Mouse (Mus musculus) limb, embryonic 13.5 days (tissue): ENCODE measurements around the gene Arf5. TPM values are rescaled to one million over a fixed set of nuclear protein-coding genes. Genes with fewer than 3 reads are reported as not detected.

Experiments used
- ATAC-seq: fragments of 200-750 bp; cut with Nextera tagmentation; 2 replicates; pipeline ENCODE4 v1.8.0; 2017; ENCODE audit warnings: low read depth, moderate number of reproducible peaks, moderate TSS enrichment; ENCODE audit not compliant: low FRiP score
- H3K27ac ChIP-seq: fragments of 300-500 bp; sonication (generic); 2 replicates; pipeline ENCODE4 v1.5.1; 2015; ENCODE audit warnings: inconsistent platforms, mild to moderate bottlenecking, moderate library complexity
- H3K27me3 ChIP-seq: fragments of 300-500 bp; sonication (generic); 2 replicates; pipeline ENCODE4 v1.6.1; 2015; ENCODE audit warnings: mild to moderate bottlenecking, inconsistent platforms
- H3K36me3 ChIP-seq: fragments of 300-500 bp; sonication (generic); 2 replicates; pipeline ENCODE4 v1.6.1; 2015; ENCODE audit warnings: inconsistent platforms, mild to moderate bottlenecking, moderate library complexity
- H3K4me1 ChIP-seq: fragments of 300-500 bp; sonication (generic); 2 replicates; pipeline ENCODE4 v1.6.1; 2015; ENCODE audit warnings: inconsistent platforms
- H3K4me2 ChIP-seq: fragments of 300-500 bp; sonication (generic); replicated peaks from 2 replicates; pipeline ENCODE4 v1.6.1; 2015; ENCODE audit warnings: inconsistent platforms, mild to moderate bottlenecking, moderate library complexity
- H3K4me3 ChIP-seq: fragments of 300-500 bp; sonication (generic); 2 replicates; pipeline ENCODE4 v1.5.1; 2015; ENCODE audit warnings: moderate library complexity, mild to moderate bottlenecking, inconsistent platforms
- H3K9ac ChIP-seq: fragments of 300-500 bp; sonication (generic); 2 replicates; pipeline ENCODE4 v1.6.1; 2015; ENCODE audit warnings: mild to moderate bottlenecking, inconsistent platforms
- H3K9me3 ChIP-seq: fragments of 300-500 bp; sonication (generic); 2 replicates; pipeline ENCODE4 v1.6.1; 2016; ENCODE audit warnings: inconsistent platforms
- WGBS: fragments of 180-500 bp; shearing (Covaris S2); methylation state at CpG from one replicate; pipeline ENCODE4 v1.1.7; 2015; 5-methylcytosine and 5-hydroxymethylcytosine counted together
- polyA plus RNA-seq: library from polyadenylated mRNA; unstranded; fragments of >200 nt; fragmentation: Nextera tagmentation; extraction: Ambion mirVana; gene quantifications from 2 replicates; pipeline ENCODE4 v1.2.1, GENCODE M21; 2015

The Arf5 gene
- polyA plus RNA-seq, 1 experiment from 2014 or later = 392 TPM

GRCm38 (mm10) chr6:28430795-28431537 lies 7.6 kb downstream of the Arf5 start:
- peaks cover 13% of the 10 kb centered on the region for H3K36me3 ChIP-seq
- ATAC-seq = no peak

GRCm38 (mm10) chr6:28431538-28431855 lies 8.1 kb downstream of the Arf5 start:
- Histone ChIP-seq H3K4me3 (no peak overlapping the region), H3K27me3 (no peaks in the 10 kb centered on the region), H3K9ac (no peak overlapping the region), H3K9me3 (no peaks in the 10 kb centered on the region), H3K27ac (no peak overlapping the region), H3K4me2 (no peak overlapping the region), H3K4me1 (no peaks in the 10 kb centered on the region), H3K36me3 (peaks cover 8% of the 10 kb centered on the region)
- WGBS = 80% methylated on average over 6 of the region's 6 CpGs
- no peak for ATAC-seq

More at GRCm38 (mm10) chr6:28430795-28431537, 7.6 kb downstream of the Arf5 start:
- Histone ChIP-seq H3K4me1 (peaks cover 2% of the 10 kb centered on the region; the same call in 1 of the 2 replicates), H3K4me2 (no peak overlapping the region), H3K9me3 (no peaks in the 10 kb centered on the region), H3K4me3 (no peak overlapping the region), H3K27ac (no peak overlapping the region), H3K9ac (no peak overlapping the region), H3K27me3 (no peaks in the 10 kb centered on the region)
- 75% methylated on average over 10 of the region's 10 CpGs for WGBS

- ATAC-seq = no peak
- H3K9me3 ChIP-seq = no peaks in the 10 kb centered on the region
- WGBS = 76% methylated on average over 7 of the region's 7 CpGs
- H3K36me3 ChIP-seq = no peaks in the 10 kb centered on the region
- H3K4me2 ChIP-seq = no peak overlapping the region
- H3K4me1 ChIP-seq = peaks cover 8% of the 10 kb centered on the region; the same call in 1 of the 2 replicates
- H3K4me3 ChIP-seq = no peak overlapping the region
- H3K27ac ChIP-seq = no peak overlapping the region
- H3K9ac ChIP-seq = no peak overlapping the region
- H3K27me3 ChIP-seq = peaks cover 44% of the 10 kb centered on the region
Measured at GRCm38 (mm10) chr6:28447937-28448336, 24.6 kb downstream of the Arf5 start.

GRCm38 (mm10) chr6:28449253-28449652 lies 25.9 kb downstream of the Arf5 start, which contains the start of gene Pax4:
Gene Pax4, minus strand, starts transcription at chr6:28449353.
- peaks cover 53% of the 10 kb centered on the region for H3K27me3 ChIP-seq
- WGBS = 94% methylated on average over 2 of the region's 2 CpGs
- H3K36me3 ChIP-seq = no peaks in the 10 kb centered on the region
- H3K27ac ChIP-seq = no peak within 1 kb of the TSS
- H3K4me3 ChIP-seq = no peak within 1 kb of the TSS
- H3K4me2 ChIP-seq = no peak within 1 kb of the TSS
- peaks cover 8% of the 10 kb centered on the region; the same call in 1 of the 2 replicates for H3K4me1 ChIP-seq
- H3K9ac ChIP-seq = no peak within 1 kb of the TSS
- no peaks in the 10 kb centered on the region for H3K9me3 ChIP-seq
- no peak for ATAC-seq

- H3K4me3 ChIP-seq = no peak overlapping the region
Measured at GRCm38 (mm10) chr6:28450481-28450880, 27.1 kb downstream of the Arf5 start.

GRCm38 (mm10) chr6:28450977-28451376 lies 27.6 kb downstream of the Arf5 start:
- Histone ChIP-seq H3K9me3 (no peaks in the 10 kb centered on the region), H3K4me2 (no peak overlapping the region), H3K27ac (no peak overlapping the region), H3K9ac (no peak overlapping the region), H3K4me3 (no peak overlapping the region), H3K36me3 (no peaks in the 10 kb centered on the region), H3K27me3 (peaks cover 54% of the 10 kb centered on the region), H3K4me1 (peaks cover 8% of the 10 kb centered on the region; the same call in 1 of the 2 replicates)
- under 1% methylated on average over 12 of the region's 12 CpGs for WGBS
- ATAC-seq = no peak

More at GRCm38 (mm10) chr6:28450481-28450880, 27.1 kb downstream of the Arf5 start:
- Histone ChIP-seq H3K4me1 (peaks cover 8% of the 10 kb centered on the region; the same call in 1 of the 2 replicates), H3K9ac (no peak overlapping the region), H3K36me3 (no peaks in the 10 kb centered on the region), H3K9me3 (no peaks in the 10 kb centered on the region), H3K27ac (no peak overlapping the region), H3K4me2 (no peak overlapping the region), H3K27me3 (peaks cover 54% of the 10 kb centered on the region)
- WGBS = 16% methylated on average over 5 of the region's 5 CpGs
- no peak for ATAC-seq

GRCm38 (mm10) chr6:28459221-28459668 lies 35.9 kb downstream of the Arf5 start:
- Histone ChIP-seq H3K4me3 (no peak overlapping the region), H3K9ac (no peak overlapping the region), H3K27me3 (peaks cover under 1% of the 10 kb centered on the region; the same call in 1 of the 2 replicates), H3K9me3 (no peaks in the 10 kb centered on the region), H3K27ac (no peak overlapping the region), H3K36me3 (no peaks in the 10 kb centered on the region), H3K4me1 (no peaks in the 10 kb centered on the region), H3K4me2 (no peak overlapping the region)
- no peak for ATAC-seq

GRCm38 (mm10) chr6:28460534-28460933 lies 37.2 kb downstream of the Arf5 start:
- Histone ChIP-seq H3K36me3 (no peaks in the 10 kb centered on the region), H3K9ac (no peak overlapping the region), H3K4me3 (no peak overlapping the region), H3K9me3 (no peaks in the 10 kb centered on the region), H3K4me2 (no peak overlapping the region), H3K27me3 (no peaks in the 10 kb centered on the region), H3K27ac (no peak overlapping the region), H3K4me1 (no peaks in the 10 kb centered on the region)
- ATAC-seq = no peak
- WGBS = 6% methylated on average over 5 of the region's 5 CpGs

- Histone ChIP-seq H3K27me3 (no peaks in the 10 kb centered on the region), H3K4me2 (no peak overlapping the region), H3K4me1 (no peaks in the 10 kb centered on the region), H3K9me3 (no peaks in the 10 kb centered on the region), H3K9ac (no peak overlapping the region), H3K4me3 (no peak overlapping the region), H3K36me3 (no peaks in the 10 kb centered on the region), H3K27ac (no peak overlapping the region)
- no peak for ATAC-seq
- WGBS = 16% methylated on average over 6 of the region's 6 CpGs
Measured at GRCm38 (mm10) chr6:28464630-28465029, 41.3 kb downstream of the Arf5 start.

GRCm38 (mm10) chr6:28470017-28470602 lies 46.8 kb downstream of the Arf5 start:
- H3K9me3 ChIP-seq = no peaks in the 10 kb centered on the region
- no peak overlapping the region for H3K4me3 ChIP-seq
- H3K4me2 ChIP-seq = no peak overlapping the region
- H3K27me3 ChIP-seq = no peaks in the 10 kb centered on the region
- 70% methylated on average over 4 of the region's 4 CpGs for WGBS
- no peak overlapping the region for H3K9ac ChIP-seq
- no peaks in the 10 kb centered on the region for H3K4me1 ChIP-seq
- H3K36me3 ChIP-seq = no peaks in the 10 kb centered on the region
- H3K27ac ChIP-seq = no peak overlapping the region
- ATAC-seq = no peak

- Histone ChIP-seq H3K27ac (no peak overlapping the region), H3K9me3 (no peaks in the 10 kb centered on the region), H3K4me3 (no peak overlapping the region), H3K27me3 (no peaks in the 10 kb centered on the region), H3K4me2 (no peak overlapping the region), H3K4me1 (no peaks in the 10 kb centered on the region), H3K9ac (no peak overlapping the region), H3K36me3 (no peaks in the 10 kb centered on the region)
- no peak for ATAC-seq
- 80% methylated on average over 5 of the region's 5 CpGs for WGBS
Measured at GRCm38 (mm10) chr6:28470621-28471020, 47.3 kb downstream of the Arf5 start.

GRCm38 (mm10) chr6:28471284-28472035 lies 48.1 kb downstream of the Arf5 start:
- H3K9me3 ChIP-seq = no peaks in the 10 kb centered on the region
- H3K4me2 ChIP-seq = no peak overlapping the region
- no peaks in the 10 kb centered on the region for H3K27me3 ChIP-seq
- no peak overlapping the region for H3K9ac ChIP-seq
- no peaks in the 10 kb centered on the region for H3K4me1 ChIP-seq
- no peak overlapping the region for H3K4me3 ChIP-seq
- WGBS = 83% methylated on average over 9 of the region's 9 CpGs
- no peak for ATAC-seq
- no peaks in the 10 kb centered on the region for H3K36me3 ChIP-seq
- H3K27ac ChIP-seq = no peak overlapping the region
